Mouse (Mus musculus): ENCODE measurements at regions not wholly inside any gene's neighbourhood (a gene's known extent, or its start where the extent isn't known, plus 50 kb on each side); places are given as distances from the start of the nearest gene placed in this dataset.

DNA sequence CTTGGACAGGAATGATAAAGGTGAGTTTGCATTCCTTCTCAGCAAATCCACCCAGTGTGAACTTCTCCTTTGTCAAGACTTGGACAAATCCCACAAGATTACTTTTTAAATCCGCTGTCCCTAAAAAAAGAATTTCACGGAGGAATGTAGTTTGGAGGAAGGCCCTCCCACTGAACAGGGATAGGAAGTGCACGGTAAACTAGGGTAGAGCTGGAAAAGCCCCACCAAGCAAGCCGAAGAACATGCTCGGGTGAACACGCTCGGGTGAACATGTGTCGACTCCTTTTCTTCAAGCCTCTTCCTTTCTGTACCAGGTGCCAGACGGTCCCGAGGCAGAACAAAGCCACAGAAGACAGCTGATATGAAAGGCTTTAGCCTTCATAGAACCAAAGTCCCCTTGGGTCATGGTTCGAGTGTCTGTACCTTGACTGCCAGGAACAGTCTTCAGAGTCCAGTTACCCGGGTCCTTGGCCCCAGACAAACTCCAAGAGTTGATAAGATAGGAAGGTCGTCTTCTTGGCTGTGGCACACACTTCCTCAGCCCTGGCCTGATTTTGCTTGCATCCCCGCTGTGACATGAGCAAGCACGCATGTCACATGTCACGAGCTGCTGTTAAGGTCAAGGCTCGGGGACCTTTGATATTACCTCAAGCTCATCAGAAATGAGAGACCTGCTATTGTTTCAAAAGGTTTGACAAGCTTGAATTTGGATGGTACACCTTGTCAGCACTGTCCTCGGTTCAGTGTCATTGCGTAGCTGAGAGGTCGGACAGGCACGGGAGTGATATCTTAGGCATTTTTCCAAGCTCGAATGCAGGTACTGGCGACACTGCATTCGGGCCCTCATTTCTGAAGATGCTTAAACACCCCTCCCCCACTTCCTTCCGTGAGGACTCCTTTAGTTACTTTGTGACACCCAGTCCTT, 51.5 kb upstream of the Ryk start:
- no peak for DNase-seq (ENCODE audit: low spot score)

DNA sequence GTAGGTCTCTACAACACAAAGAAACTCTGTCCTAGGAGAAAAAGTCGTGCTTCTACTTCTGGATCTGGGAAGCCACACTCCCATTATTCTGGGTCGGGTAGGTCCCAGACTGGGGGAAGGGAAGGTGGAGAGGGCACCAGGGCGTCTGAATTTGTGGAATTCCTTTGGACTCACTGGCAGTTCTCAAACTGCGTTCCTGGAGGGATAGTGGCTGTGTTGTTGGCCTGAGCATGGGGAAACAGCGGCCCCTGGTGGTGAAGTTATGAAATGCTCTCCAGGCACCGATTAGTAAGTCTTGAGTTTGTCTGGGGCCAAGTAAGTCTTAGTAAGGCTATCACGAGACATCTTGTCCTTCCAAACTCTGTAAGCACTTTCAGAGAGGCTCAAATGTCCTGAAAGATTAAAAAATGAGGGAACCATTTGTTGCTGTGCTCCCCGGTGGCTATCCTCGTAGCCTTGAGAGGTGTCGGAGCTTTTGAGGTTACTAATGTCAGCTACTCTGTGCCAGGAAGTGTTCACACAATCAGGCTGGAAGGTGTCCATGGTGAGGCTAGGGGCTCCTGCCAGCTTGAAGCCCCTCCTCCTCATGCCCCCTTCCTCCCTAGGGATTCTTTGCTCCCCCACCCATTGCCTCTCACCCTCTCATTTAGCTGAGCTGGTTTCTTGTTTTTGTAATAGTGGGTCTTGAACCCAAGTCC, 50.2 kb upstream of the Ryk start:
- peak; percentile 92 for DNase-seq (ENCODE audit: low spot score)

Data from heart, adult 8-10 months (tissue).